Mouse (Mus musculus) bone marrow macrophage, adult 2 months (primary cell): ENCODE results near the gene Pramel7. TPM values are rescaled to one million over a fixed set of nuclear protein-coding genes. Genes with fewer than 3 reads are reported as not detected.
"Not testable (repeated sequence)": the region's sequence is repeated elsewhere in the genome, so short reads cannot be mapped to it uniquely, and the experiment has no call there.

ENCODE experiments used
- H3K27ac ChIP-seq: 2 replicates; pipeline ENCODE4 v1.5.1; 2012; ENCODE audit warnings: low read depth, low read length; ENCODE audit not compliant: insufficient read depth
- H3K4me1 ChIP-seq: 2 replicates; pipeline ENCODE4 v1.6.1; 2012; ENCODE audit warnings: low read length; ENCODE audit not compliant: control insufficient read depth, insufficient read depth
- H3K4me3 ChIP-seq: 2 replicates; pipeline ENCODE4 v1.5.1; 2012; ENCODE audit warnings: mild to moderate bottlenecking, low read length, moderate library complexity; ENCODE audit not compliant: insufficient read depth
- CTCF ChIP-seq: IDR thresholded peaks from 2 replicates; pipeline ENCODE4 v1.5.1; 2012; ENCODE audit warnings: low read depth, mild to moderate bottlenecking, low read length, moderate library complexity
- POLR2A ChIP-seq: IDR thresholded peaks from 2 replicates; pipeline ENCODE4 v1.6.1; 2012; ENCODE audit warnings: mild to moderate bottlenecking, low read depth, low read length, borderline replicate concordance
- polyA plus RNA-seq: library from polyadenylated mRNA; stranded (reverse); fragments of >200 nt; gene quantifications from 2 replicates; pipeline ENCODE4 v1.2.4, GENCODE M21; 2012; ENCODE audit not compliant: missing spikeins, insufficient read depth, insufficient read length

Pramel7 gene
- not detected in 2 replicates for polyA plus RNA-seq

DNA sequence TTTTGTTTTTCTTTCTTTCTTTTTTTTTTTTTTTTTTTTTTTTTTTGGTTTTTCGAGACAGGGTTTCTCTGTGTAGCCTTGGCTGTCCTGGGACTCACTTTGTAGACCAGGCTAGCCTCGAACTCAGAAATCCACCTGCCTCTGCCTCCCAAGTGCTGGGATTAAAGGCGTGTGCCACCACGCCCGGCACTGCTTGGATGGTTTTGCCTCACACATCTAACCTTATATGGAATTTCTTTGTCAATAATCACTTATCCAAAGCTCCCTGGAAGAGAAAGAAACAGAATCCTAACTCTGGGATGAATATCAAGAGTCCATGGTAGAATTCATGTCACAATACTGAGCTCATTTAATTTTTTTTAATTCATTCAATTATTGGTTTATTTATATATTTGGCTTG is at the start of gene Pramel7:
Gene Pramel7 (minus strand): TSS at position 101 of the 400 bp plus-strand sequence.
- H3K27ac ChIP-seq, H3K4me1 ChIP-seq, H3K4me3 ChIP-seq: not testable (repeated sequence)

DNA sequence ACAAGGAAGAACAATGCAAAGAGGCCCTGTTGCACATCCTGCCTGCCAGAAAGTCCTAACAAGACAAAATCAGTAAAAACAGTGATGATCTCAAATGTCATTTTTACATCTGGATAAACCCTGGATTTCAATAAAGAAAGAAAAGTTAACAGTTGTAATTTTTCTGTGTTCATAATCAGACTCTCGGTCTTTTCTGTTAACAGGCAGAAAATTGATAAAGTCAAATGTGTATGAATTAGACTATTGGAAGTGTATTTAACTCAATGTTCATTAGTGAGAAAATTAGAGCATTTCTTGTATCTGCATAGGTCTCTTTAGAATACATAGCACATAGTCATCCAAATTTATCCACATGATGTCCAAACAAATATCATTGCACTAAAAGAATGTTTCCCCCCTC is 48.5 kb upstream of the Pramel7 start, which contains the start of gene Olfr1128:
Gene Olfr1128 (minus strand): TSS at position 101 of the 400 bp plus-strand sequence.
- Histone ChIP-seq H3K4me1 (no peaks in the 10 kb centered on the region), H3K4me3 (no peak within 1 kb of the TSS), H3K27ac (no peak within 1 kb of the TSS)
- no peak for TF ChIP-seq CTCF
- TF ChIP-seq POLR2A, result no peak

DNA sequence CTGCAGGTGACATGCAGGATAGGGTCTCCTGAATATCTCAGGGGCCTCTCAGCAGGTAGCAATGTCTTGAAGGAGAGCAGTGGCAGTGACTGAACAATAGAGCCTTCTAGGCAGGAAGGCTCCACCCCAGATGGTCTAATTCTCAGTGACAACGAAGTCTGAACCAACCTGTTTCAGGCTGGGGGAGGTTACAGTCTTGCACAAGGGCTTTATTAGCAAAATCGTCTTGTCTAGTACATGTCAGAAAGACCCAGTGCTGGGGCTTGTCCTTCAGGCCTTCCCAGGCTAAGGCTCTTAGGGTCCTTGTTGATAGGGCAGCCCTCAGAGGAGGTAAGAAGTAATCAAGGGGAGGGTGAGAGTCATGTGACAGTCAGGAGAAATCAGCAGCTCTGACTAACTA is 37.9 kb upstream of the Pramel7 start:
- Histone ChIP-seq H3K27ac (no peak overlapping the region), H3K4me1 (no peaks in the 10 kb centered on the region), H3K4me3 (no peak overlapping the region)
- no peak for TF ChIP-seq POLR2A
- TF ChIP-seq CTCF, result no peak

DNA sequence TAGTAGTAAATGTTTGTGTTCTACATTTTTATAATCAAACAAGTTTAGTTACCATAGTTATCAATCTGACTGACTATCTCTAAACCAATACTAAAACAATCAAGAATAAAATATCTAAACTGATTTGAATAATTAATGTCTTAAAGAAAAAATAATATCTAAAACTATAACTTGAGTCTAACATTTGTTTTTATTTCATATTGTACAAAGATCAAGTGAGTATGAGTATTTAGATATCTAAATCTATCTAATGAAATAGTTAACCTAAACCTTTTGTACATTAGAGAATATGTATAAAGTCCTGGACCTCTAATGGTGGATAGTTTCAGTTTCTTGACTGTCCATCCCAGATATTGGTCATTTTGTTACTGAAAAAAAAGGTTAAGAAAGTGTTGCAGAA is 34.6 kb upstream of the Pramel7 start, which contains the start of gene Olfr153:
Gene Olfr153 (plus strand): TSS at position 301 of the 400 bp plus-strand sequence.
- Histone ChIP-seq H3K4me1 (no peaks in the 10 kb centered on the region), H3K4me3 (no peak within 1 kb of the TSS), H3K27ac (no peak within 1 kb of the TSS)
- TF ChIP-seq POLR2A, result no peak

DNA sequence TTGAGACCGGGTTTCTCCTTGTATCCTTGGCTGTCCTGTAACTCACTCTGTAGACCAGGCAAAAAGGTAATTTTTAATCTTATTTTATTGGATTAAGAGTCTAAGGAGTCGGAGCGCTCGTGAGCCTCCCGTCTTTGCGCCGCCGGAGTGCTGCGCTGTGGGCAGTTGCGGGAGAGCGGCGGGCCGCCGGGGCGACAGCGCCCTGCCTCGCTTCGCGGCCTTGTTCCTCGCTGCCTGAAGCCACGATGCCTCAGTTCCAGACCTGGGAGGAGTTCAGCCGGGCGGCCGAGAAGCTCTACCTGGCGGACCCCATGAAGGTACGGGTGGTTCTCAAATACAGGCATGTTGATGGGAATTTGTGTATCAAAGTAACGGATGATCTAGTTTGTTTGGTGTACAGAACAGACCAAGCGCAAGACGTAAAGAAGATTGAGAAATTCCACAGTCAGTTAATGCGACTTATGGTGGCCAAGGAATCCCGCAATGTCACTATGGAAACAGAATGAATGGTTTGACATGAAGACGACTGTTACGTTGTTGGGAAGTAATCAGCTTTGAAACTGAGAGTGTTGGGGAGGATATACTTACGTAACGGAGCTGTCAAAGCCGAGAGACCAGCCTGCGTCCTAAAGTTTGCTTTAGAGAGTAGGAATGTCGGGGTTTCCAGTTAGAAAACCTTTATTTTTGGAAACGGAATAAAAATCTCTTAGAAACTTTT is 29.2 kb upstream of the Pramel7 start:
- not testable (repeated sequence) for H3K4me1 ChIP-seq, H3K4me3 ChIP-seq, H3K27ac ChIP-seq

DNA sequence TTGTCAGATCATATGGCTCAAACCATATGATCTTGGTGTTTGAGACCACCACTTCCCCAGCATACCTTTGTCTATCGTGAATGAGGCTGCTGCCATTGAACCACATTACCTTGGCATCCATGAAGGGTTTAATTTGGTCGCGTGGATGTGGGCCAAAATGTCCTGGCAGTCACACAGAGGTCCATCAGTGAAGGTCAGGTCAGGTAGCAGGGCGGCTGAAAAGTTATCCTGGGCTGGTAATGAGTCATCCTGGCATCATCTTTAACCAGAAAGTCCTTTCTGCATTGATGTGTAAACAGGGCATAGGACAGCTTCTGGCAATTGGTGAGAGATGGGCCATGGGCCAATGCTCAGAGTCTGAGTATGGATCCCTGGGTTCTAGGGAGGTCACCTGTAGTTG is 23.8 kb upstream of the Pramel7 start:
- H3K4me3 ChIP-seq, result no peak overlapping the region
- TF ChIP-seq CTCF, result no peak
- no peak for TF ChIP-seq POLR2A
- H3K27ac ChIP-seq, result no peak overlapping the region
- H3K4me1 ChIP-seq, result no peaks in the 10 kb centered on the region

DNA sequence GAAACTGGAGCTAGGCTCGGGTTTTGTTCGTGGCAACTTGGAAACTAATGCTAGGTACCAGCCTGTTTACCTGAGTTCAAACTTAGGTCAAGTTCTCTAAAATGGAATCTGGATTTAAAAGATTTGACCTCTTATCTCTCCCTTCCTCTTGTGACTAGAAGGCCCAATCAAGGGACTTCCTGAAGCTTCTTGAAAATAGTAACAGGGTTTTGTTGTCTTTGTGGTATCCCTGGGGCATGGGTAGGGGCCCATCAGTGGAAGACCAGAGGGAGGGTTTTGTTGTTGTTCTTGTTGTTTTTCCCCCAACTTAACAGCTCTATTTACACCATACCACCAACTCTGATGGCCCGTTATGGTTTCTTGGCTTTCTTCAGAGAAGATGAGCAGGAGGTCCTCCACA is 19.7 kb upstream of the Pramel7 start:
- no peak overlapping the region for H3K27ac ChIP-seq
- no peak overlapping the region for H3K4me3 ChIP-seq
- H3K4me1 ChIP-seq, result no peaks in the 10 kb centered on the region
- TF ChIP-seq CTCF (no peak), POLR2A (no peak)

DNA sequence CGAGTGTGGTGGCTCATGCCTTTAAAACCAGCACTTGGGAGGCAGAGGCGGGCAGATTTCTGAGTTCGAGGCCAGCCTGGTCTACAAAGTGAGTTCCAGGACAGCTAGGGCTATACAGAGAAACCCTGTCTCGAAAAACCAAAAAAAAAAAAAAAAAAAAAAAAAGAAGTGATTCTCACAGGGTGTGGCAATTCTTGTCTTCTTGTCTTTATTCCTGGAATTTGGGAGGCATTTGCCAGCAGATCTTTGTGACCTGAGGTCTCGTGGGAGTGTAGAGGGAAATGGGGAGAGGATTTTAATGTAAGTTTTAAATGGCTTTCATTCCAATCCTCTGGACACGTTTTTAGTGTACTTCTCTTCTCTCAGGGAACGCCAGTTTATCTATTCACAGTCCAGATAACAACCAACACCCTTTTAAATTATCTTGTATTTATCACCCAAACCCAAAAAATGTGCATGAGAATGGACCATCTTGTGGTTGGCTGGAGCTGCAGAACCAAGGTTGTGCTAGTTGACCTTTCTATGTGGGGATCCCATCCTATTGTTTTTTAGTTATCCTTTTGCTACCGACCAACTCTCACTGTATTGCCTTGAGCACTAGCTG is 18.7 kb upstream of the Pramel7 start:
- TF ChIP-seq CTCF (no peak), POLR2A (no peak)
- Histone ChIP-seq H3K4me3 (no peak overlapping the region), H3K27ac (no peak overlapping the region), H3K4me1 (no peaks in the 10 kb centered on the region)

DNA sequence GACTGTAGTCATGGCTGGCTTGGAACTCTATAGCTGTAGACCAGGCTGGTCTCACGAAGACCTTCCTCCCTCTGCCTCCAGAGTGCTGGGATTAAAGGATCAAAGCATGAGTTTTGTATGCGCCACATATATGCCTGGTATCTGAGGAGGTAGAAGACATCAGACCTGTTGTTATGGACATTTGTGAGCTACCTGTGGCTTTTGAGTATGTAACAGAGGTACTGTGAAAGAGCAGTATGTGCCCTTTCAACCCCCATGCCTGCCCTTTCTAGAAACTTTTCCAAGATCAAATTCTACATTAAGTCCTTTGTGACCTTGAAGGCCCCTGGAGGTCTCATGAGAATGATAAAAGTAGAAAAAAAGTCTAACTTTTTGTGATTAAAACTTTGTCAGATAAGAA is 18.2 kb upstream of the Pramel7 start:
- H3K27ac ChIP-seq, result no peak overlapping the region
- TF ChIP-seq POLR2A (no peak), CTCF (no peak)
- H3K4me1 ChIP-seq, result no peaks in the 10 kb centered on the region
- no peak overlapping the region for H3K4me3 ChIP-seq

DNA sequence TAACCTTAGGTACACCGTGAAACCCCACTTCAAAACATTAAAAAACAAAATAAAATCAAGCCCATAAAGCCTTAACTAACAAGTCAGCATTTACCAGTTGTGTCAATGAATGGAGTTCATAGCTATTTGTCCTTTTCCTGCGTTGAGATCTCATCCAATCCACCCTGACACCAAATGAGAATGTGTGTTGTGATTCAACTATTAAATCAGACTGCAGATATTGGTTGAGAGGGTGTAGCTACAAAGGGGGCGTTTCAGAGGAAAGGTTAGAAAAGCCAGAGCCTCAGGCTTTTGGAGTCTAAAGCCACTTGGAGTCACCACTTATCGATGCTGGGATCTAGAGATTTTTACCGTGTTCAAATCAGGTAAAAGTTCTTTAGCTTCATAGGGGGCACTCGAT is 9.4 kb upstream of the Pramel7 start, which contains the start of gene Pramel6:
Gene Pramel6 (plus strand): TSS at position 301 of the 400 bp plus-strand sequence.
- Histone ChIP-seq H3K4me3 (no peak within 1 kb of the TSS), H3K4me1 (no peaks in the 10 kb centered on the region), H3K27ac (no peak within 1 kb of the TSS)
- TF ChIP-seq CTCF, result no peak
- no peak for TF ChIP-seq POLR2A
